Mouse (Mus musculus): ENCODE measurements around the gene Lamp2.
"Not testable (repeated sequence)": the region's sequence is repeated elsewhere in the genome, so short reads cannot be mapped to it uniquely, and the experiment has no call there.

Lamp2 gene

DNA sequence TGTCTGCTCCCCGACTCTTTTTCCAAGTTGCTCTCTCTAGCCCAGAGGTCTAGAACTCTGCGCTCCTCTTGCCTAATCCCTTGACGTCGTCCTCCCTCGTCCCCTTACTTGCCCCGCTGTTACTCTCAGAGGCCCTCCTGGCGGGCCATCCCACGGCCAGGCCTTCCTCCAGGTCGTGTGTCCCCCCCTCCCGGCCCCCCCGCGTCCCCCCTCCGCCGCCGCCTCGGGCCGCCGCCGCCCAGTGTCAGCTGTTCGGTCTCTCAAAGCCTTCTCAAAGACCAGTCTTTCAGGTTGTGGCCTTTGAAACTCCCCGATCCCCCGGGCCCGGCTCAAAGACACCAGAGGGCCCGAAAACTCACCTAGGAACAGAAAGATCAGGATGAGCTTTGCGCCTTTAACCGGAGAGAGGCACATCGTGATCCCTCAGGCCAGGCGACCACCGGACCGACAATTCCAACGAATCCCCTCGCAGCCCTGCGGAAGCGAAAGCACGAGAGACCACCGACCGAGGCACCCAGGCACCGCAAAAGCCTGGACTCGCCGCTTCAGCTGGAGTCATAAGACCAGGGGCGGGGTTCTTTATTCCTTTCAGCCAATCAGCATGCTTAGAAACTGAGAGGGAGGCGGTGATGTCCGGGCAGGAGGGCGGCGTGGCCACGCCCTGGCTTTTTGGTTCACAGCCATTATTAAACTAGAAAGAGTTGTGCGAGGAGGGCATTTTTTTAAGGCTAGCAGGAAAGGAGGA is at the start of gene Lamp2:
TSS of gene Lamp2 (minus strand) at position 565 of the 745 bp plus-strand sequence.
- DNase-seq (ENCODE audit: low spot score in 2 of 2), result peak; percentile 87 to 91

DNA sequence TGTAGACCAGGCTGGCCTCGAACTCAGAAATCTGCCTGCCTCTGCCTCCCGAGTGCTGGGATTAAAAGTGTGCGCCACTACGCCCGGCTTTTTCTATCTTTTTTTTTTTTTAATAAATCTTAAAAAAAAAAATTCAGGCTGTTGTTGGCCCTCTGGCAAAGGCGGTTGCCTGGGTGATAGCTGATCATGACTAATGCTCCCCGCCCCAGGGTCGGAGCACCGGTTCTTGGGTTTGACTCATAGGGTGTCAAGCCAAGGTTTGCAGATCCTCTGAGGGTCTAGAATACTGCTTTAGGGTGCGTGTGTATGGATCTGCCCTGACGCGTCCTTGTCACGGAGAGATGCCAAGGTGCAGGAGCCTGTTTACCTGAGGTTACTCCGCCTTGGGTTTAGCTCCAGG is 48.6 kb upstream of the Lamp2 start:
- no peak for DNase-seq (ENCODE audit: low spot score in 2 of 2)

DNA sequence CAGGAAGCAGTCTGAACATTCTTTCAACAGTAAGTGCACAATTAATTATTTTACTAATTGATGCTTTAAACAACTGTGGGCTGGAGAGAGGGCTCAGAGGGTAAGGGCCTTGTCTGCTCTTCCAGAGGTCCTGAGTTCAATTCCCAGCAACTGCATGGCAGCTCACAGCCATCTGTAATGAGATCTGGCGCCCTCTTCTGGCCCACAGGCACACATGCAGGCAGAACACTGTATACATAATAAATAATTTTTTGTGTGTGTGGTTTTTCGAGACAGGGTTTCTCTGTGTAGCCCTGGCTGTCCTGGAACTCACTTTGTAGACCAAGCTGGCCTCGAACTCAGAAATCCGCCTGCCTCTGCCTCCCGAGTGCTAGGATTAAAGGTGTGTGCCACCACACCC is 45.9 kb upstream of the Lamp2 start:
- DNase-seq (ENCODE audit: low spot score in 2 of 2), result not testable (repeated sequence)

DNA sequence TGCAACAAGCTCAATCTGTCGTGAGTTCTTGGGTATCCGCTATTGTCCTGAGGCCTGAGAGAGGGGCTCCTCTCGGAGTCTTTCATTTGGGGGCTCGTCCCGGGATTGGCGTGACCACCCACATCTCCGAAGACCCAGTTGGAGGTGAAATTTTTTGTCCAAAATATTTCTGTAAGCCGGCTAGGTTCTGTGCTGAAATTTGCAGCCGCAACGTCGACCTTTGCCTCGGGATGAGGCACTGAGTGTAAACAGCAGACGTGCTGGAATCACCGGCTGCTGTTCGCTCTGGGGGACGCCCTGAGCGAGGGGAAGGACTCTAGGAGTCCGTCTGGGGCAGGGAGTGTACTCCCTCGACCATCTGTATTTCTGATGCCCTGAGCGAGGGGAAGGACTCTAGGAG is 29.2 kb upstream of the Lamp2 start:
- DNase-seq (ENCODE audit: low spot score in 2 of 2), result not testable (repeated sequence)

DNA sequence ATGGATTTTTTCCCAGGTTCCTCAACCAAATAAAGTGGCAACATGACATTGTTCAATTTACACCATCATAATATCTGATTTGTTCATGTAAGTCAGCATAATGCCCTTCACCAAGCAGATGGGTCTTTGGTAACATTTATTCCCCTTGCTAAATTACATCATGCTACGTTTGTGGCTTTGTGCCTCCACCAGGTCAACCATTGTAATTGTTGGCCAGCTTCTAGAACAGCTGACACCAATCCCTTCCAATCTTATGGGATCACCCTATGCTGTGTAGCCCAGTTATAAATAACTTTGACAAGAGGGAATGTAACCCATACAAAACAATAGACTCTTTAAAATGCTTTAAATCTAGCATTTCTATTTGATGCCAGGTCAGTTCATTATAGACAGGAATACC is 22.3 kb upstream of the Lamp2 start:
- no peak for DNase-seq (ENCODE audit: low spot score in 2 of 2)

DNA sequence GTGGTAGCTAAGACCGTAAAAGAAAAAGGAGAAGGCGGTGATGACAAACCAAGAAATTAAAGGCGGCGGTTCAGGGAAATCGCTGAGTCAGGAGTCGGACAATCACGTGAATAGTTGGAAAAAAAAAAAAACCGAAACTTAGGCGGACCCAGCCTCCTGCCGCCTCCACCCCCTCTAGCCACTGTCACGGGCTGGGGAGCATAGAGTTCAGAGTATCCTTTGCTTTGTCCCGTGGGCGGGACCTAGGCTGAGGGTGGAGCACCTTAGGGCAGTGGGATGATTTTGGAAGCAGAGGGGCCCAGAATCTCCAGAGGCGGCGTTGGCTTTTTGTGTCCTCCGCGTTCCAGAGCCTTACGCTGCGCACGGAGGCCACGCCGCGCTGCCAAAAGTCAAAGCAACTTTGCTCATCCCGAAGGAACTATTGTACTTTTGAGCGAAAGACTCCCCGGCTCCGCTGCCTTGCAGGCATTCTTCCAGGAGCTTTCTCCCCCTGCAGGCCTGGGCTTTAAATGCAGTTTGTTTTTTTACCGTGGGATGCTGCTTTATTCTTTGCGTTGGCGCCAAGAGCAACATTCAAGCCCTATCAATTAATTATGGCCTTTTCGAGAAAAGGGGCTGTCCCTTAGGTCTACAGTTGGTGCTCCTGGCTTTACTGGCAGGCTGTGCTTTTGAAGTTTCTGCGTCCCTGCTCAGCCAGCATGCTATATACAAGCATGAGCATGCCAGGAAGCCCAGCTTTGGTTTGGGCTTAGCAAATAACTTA is 17.5 kb upstream of the Lamp2 start:
- DNase-seq (ENCODE audit: low spot score in 2 of 2), result peak; percentile 60 to 65

DNA sequence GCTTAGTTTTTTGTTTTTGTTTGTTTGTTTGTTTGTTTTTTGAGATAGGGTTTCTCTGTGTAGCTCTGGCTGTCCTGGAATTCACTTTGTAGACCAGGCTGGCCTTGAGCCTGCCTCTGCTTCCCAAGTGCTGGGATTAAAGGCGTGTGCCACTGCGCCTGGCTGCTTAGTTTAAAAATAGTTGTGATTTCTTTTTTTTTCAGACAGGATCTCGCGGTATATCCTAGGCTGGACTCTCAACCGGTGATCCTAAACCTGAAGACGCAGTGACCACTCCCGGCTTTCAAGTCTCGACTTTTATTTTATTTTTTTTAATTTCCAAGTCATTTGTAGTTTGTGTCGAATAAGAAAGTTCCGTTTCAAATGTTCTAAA is 16.9 kb upstream of the Lamp2 start:
- DNase-seq (ENCODE audit: low spot score in 2 of 2), result no peak

DNA sequence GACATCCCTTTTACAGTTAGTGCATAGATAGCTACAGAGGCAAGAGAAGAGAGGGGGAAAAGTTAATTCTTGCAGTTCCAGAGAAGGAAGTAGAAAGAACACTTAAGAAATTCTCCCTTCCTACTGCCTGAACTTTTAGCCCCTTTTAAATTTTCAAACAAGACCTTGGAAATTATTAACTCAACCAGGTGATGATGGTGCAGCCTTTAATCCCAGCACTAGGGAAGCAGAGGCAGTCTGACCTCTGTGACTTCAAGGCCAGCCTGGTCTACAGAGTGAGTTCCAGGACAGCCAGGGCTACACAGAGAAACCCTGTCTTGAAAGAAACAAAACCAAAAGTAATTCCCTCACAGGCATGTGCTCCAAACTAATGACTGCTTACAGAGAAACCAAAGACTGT is 10.0 kb upstream of the Lamp2 start:
- no peak for DNase-seq (ENCODE audit: low spot score in 2 of 2)

DNA sequence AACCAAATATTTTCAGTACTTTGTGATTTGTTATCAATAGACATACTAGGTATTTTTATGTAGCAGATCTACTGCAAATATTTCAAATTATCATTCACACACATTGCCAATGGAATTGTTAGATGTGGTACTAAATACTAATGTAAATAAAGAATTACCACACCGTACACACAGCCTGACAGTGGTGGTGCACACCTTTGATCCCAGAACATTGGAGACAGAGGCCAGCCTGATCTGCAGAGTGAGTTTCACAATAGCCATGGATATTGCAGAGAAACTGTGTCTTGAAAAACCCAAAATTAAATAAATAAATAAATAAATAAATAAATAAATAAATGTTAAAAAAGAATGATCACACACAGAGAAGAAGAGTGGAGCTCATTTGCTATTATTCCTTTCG is 6.9 kb upstream of the Lamp2 start:
- DNase-seq (ENCODE audit: low spot score in 2 of 2), result no peak

DNA sequence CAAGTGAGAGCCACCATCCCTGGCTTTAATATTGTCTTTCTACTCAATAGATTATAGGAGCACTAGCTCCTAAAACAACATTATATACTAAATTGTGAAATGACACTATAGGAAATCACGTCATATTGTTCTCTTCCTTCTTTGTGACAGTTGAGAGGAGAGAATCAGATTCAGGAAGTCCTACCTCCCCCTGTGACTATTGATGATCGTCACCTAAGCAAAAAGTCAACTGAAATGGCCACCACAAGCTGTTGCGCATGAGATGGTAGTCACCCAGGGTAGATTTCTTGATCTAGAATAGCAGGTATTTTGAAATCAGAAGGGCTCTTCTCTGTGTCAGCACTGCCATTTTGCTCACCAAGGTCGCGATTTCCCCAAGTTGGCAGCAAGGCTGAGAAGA is 5.8 kb upstream of the Lamp2 start:
- DNase-seq (ENCODE audit: low spot score in 2 of 2), result no peak

DNA sequence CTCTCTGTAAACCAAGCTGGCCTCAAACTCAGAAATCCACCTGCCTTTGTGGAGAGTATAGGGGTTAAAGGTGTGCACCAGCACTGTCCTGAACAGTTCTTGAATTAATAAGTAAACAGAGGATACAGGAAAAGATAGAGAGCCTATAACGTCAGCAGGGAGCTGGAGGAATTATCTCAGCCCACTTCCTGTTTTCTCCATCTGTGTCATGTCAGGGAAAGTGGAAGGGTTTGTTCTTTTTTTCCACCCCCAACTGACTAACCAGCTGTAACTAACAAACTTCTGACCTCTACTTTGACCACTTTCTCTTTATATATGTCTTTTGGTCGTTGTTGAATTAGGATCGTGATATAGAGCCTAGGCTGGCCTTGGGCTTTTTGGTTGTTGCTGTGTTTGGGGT is 4.6 kb upstream of the Lamp2 start:
- DNase-seq (ENCODE audit: low spot score in 2 of 2), result no peak

DNA sequence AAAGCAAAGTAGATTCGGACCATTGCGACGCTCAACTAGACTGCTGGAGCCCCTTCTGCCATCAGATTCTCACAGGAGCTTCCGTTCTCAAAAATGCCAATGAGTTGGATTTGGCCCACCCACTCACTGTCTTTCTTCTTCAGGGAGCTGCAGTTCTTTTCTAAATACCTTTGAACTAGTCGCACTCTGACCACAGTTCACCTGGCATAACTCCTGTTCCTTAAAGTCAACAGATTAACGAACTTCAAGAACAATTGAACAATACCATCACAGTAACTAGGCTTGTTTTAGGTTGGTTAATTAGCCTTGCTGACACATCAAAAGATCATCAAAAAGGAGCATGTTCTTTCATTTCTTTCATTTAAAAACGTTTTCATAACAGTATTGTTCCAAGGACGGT is 2.8 kb upstream of the Lamp2 start:
- no peak for DNase-seq (ENCODE audit: low spot score in 2 of 2)

DNA sequence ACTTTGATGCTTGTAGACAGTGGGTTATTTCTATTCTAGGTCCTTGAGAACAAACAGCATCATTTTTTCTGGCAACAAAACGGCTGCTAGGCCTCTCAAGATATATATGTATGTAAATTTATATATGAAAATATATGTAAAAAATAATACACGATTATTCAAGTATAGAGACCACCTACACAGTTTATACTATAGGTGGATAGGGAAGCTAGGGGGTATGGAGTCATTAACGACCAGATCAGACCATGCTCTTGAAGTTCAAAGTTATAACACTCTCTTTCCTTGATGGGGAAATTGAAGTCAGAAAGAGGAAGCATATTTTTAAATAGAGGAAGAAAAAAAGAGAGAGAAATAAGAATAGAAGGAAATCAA is 367 bp upstream of the Lamp2 start:
- no peak for DNase-seq (ENCODE audit: low spot score in 2 of 2)

DNA sequence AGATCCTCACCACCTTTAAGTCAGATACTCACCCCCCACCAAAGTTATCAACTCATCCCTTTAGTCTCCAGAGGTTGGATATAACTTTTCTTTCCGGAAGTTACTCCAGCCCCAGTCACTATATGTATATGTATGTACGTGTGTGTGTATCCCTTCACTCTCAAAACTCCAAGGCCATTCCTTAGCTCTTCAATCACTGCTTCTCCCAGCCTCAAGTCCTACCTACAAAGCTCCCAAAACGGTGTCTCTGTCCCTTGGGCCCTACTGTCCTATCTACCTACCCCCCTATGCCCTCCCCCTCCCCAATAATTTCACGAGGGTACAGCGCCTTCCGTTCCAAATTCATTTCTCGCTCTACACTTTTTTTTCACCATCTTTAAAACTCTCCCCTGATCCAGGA is 780 bp downstream of the Lamp2 start:
- no peak for DNase-seq (ENCODE audit: low spot score in 2 of 2)

DNA sequence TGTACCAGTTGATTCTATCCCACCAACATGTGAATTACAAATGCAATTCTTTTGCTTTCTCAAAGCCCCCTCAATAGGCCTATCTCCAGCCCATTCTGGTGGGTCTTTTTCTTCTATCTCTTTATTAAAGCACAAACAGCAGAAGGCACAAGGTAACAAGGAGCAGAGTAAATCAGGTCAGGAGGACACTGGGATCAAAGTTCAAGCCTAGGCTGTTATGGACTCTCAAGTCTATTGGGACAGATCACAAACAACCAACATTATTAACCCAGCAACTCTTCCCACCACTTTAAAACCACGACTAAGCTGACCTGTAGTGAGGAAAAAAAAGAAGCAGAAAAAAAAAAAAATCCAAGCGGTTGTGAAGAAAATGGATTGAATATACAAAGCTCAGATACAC is 1.4 kb downstream of the Lamp2 start:
- DNase-seq (ENCODE audit: low spot score in 2 of 2), result no peak

DNA sequence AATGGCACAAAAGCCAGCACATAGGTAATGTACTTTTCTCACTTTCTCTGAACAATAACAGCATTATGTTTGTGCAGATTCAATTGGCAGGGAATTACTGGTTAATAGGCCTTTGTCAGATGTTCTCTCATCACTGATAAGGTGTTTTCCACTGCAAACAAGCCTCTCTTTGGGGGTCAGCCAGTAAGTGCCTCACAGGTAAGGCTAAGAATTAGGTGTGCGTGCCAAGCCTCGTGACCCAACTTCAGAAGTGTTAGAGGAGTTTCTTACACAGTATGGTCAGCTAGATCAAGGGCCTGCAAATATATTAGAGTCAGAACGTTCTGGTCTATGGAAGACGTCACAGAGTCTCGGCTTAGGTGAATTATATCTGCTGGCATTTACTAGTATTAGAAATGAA is 2.3 kb downstream of the Lamp2 start:
- no peak for DNase-seq (ENCODE audit: low spot score in 2 of 2)

DNA sequence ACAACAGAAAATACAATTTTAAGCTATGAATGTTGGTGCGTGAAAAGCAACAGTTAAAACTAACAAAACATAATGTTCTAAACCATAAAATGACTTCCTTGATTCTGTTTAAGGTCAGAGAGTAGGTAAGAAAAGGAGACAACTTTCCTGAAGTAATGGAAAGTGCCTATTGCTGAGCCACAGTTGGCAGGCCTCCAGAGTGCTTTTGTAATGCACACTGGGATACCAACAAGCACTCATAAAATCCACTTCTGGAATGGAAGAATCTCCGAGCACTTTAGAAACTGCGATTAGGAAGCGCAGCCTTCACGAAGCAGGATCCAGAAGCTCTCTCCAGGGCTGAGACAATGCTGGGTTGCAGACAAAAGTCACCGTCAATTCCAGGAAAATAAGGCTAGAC is 5.8 kb downstream of the Lamp2 start:
- no peak for DNase-seq (ENCODE audit: low spot score in 2 of 2)

DNA sequence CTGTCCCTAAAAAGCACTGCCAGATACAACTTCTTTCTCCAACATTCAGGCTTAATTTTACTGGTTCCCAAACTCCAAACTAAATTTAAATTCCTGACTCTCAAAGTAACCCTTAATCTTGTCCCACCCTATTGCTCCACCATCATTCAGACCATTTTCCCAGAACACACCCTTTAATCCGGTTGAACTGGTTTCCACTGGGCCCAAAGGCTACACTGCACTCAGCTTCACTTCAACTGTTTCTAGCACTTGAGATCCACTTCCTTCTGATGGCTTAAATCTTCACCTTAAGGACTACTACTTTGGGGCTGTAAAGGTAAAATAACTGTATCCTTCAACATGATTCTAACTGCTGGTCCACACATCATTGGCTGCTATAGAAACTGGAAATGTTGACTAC is 10.5 kb downstream of the Lamp2 start:
- DNase-seq (ENCODE audit: low spot score in 2 of 2), result no peak

DNA sequence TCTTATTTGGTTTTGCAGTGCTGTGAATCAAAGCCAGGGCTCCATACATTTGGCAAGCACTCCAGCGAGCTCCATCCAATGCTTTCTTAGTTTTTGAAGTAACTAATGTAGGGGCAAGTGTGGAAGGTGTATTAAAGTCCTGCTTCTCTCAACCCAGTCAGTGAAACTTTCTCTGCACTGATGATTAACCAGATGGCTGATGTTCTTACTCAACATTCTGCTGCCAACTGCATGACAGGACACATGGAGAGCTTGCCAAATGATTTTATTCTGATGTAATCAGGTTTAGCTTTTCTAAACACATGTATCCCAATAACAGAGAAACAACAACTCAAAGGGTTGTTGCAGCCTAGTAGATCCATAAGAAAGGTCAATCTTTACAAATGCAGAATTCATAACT is 13.8 kb downstream of the Lamp2 start:
- no peak for DNase-seq (ENCODE audit: low spot score in 2 of 2)

DNA sequence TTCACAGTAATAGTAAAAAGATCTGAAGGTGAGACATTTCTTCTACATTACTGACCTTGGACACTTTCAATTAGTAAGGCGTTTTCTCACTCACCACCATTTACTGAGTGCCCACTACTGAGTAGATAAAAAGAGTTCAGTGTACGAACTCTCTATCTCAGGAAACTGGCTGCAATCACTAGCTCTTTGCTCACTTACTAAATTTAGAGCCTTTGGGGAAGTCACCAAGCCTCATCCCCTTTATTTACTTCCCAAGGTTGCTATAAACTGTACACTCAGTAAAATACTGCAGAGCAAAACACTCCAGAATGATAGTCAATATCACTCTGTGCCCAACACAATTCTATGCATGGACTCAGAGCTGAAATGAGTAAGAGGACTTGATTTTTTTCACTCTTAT is 16.6 kb downstream of the Lamp2 start:
- DNase-seq (ENCODE audit: low spot score in 2 of 2), result no peak

DNA sequence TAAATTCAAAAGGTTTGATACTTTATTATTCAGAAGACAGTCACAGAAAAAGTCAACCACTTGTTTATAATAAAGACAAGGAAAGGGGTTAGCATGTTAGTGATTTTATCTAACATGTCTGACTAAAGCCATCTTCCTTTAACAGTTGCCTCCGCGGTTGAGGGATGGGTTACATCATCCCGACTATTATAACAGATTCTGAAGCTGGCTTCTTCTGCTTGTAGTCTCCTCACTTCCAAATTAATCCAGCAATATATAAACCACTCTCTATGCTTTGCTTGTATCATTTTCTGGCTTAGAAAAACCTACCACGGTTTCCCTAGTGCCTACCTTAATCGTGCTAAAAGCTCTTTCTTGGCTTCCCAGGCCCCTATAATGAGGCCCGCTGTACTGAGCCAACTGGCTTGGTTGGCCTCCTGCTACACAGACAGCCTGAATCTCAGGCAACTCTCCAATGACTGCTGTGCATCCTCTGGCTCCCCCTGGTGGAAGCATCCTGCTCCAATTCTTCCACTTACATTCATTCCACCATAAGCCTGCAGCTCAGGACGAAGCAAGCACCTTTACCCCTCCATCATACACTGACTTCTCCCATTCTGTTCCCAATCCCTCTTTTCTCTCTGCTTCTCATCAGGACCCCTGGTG is 18.0 kb downstream of the Lamp2 start:
- DNase-seq (ENCODE audit: low spot score in 2 of 2), result peak; percentile 77 to 86

DNA sequence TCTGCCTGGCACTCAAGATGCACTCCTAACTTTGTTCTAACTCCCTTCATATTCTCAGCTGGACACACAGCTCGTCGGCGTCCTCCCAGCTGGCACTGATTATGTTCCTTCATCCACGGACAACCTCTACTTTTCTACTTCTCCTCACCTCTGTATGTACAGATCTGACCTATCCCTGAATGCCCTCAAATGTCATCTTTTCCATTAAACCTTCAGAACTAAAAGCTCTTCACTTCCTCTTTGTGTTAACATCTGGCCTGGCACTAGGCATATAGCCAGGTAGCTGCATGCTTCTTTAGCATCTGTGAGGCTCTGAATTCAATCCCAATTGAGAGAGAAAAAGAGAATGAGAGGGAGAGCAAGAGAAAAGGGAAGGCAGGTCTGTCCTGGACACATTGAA is 26.8 kb downstream of the Lamp2 start:
- no peak for DNase-seq (ENCODE audit: low spot score in 2 of 2)

DNA sequence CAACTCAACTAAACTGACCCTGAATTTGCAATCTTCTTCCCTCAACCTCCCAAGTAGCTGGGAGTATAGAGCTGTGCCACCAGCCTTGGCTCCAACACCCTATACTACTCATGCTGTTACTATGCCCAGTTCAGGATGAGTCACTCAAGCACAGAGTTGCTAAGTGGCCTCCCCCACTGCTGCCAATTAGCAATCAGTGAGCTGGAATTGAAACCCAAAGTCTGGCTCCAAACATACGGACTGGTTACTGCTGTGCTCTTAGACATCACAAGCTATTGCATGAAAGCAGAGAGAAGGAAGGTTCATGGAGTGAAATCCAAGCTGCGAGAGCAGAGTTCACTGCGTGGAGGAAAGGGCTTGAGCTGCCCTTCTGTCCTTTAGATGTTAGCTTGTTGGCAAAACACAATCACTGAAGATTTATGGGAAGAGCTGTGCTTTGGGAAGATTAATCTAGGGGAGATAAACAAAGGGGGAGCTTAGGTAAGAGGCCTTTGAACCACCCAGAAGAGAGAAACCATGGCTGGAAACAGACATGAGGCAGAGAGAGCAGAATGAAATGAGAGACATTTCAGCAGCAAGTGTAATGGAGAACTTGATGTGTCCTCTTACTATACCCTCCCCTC is 27.3 kb downstream of the Lamp2 start:
- DNase-seq (ENCODE audit: low spot score in 2 of 2), result no peak
